Mouse (Mus musculus): ENCODE data around the gene Cfb. TPM values are rescaled to one million over a fixed set of nuclear protein-coding genes. Genes with fewer than 3 reads are reported as not detected.
"Not testable (repeated sequence)": the region's sequence is repeated elsewhere in the genome, so short reads cannot be mapped to it uniquely, and the experiment has no call there.

The Cfb gene
- total RNA-seq, 2 experiments from 2014 or later, result 1.5 to 3.4 TPM

GRCm38 (mm10) chr17:34840736-34841307 is 21.5 kb downstream of the Cfb start:
- intact Hi-C loops (cut with DNase I), result loop anchor here (10.0 kb wide), 1 partner anchor 684 kb away; no protein-coding TSS in a partner anchor
- no peak for DNase-seq

- intact Hi-C loops (cut with DNase I), result loop anchor here (10.0 kb wide), 1 partner anchor 194 kb away; the partner anchor contains the start of genes Atf6b and Fkbpl
Observed at GRCm38 (mm10) chr17:34838785-34839184, 23.5 kb downstream of the Cfb start.

DNA sequence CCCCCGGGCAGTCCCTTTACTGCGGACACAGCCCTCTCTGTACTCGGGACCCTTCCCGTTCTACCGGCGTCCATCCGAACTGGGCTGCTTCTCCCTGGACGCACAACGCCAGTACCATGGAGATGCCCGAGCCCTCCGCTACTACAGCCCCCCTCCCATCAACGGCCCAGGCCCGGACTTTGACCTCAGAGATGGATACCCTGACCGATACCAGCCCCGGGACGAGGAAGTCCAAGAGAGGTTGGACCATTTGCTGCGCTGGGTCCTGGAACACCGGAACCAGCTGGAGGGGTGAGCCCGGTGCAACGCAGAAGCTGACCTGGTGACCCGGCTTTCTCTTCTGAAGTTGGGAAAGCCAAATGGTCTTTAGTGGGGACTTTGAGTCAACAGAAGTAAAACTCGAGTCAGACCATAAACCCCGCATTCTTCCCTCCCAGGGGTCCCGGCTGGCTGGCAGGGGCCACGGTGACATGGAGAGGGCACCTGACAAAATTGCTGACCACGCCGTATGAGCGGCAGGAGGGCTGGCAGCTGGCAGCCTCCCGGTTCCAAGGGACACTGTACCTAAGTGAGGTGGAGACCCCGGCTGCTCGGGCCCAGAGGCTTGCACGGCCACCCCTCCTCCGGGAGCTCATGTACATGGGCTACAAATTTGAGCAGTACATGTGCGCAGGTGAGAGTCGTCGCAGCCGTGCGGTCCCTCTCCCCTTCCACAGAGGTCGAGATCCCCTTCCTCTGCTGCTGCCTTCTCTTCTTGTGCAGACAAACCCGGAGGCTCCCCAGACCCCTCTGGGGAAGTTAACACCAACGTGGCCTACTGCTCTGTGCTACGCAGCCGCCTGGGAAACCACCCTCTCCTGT is 24.6 kb downstream of the Cfb start:
- no peak for DNase-seq
- intact Hi-C loops (cut with DNase I), result loop anchor here (10.0 kb wide), 1 partner anchor 193 kb away; the partner anchor contains the start of genes Atf6b and Fkbpl

More at GRCm38 (mm10) chr17:34838785-34839184, 23.5 kb downstream of the Cfb start:
- no peak for DNase-seq

GRCm38 (mm10) chr17:34836856-34837221 is 25.5 kb downstream of the Cfb start, which contains the start of the genes Stk19 and Dxo:
Stk19 (minus strand) TSS chr17:34836945.
Dxo (plus strand) TSS chr17:34837019.
- DNase-seq, result peak; percentile 92 to 93
- intact Hi-C loops (cut with DNase I), result loop anchor here (10.0 kb wide), 1 partner anchor 192 kb away; the partner anchor contains the start of genes Atf6b and Fkbpl

GRCm38 (mm10) chr17:34836155-34836855 is 26.0 kb downstream of the Cfb start:
- intact Hi-C loops (cut with DNase I), result loop anchor here (10.0 kb wide), 1 partner anchor 192 kb away; the partner anchor contains the start of genes Atf6b and Fkbpl
- no peak for DNase-seq

DNA sequence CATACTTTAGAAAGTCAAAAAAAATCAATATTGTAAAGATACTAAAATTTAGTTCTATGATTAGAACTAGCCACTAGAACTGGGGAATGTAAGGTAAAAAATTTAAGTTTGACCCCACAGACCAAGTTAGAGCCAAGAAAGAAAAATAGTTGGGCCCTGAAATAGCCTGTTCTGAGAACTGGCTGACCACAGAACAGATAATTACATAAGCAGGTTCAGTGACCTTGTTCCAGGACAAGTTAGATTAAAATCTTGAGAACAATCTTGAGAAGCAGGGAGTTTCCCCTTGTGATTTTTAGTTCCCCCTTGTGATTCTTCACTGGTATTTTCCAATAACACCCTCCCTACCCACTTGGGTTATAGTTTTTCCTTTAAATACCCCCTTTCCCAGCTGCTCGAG is 31.5 kb downstream of the Cfb start:
- intact Hi-C loops (cut with DNase I), result loop anchor here (10.0 kb wide), 1 partner anchor 186 kb away; the partner anchor contains the start of genes Atf6b and Fkbpl
- DNase-seq, result not testable (repeated sequence)

DNA sequence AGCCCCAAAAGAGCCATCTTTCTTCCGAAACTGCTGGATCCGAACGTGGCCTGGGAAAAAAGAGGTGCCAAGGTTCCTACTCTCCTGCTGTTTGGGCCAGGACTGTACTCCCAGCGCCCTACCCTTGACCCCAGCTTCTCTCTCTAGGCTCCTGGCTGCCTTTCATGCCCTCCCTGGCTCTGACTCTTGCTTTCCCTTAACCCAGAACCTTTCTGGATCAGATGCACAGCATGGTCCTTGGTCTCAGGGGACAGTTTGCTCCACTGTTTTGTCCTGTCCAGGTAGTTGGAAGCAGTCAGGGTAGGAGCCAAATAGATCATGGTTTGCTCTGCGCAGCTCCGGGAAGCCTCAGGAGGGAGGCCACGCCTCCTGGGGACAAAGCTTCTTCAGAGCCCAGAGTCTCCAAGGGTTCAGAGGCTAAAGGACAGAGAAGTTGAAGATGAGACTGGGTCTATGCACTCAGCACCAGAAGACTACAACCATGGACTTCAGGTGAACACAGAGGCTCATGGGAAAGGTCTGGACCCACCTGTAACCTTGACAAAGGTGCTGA is 47.4 kb downstream of the Cfb start:
- intact Hi-C loops (cut with DNase I), result no loop called here
- DNase-seq, result no peak

DNA sequence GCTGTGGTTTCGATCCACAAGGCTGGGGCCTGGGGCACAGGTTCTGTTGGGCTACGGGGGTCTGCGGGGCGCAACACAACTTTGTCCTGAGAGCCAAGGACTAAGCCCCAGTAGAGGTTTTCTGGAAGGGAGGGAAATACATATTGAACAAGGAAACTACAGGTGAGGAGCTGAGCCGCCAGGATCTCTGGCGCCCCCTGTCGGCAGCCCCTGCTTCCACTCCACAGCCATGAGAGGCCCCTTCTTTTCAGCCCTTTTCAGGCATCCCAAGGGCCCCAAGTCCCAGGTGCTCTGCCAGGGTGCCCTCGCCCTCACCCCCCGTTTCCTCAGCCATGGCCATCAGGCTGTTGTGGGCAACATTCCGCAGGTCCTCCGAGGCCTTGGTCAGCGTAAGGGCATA is 48.6 kb downstream of the Cfb start:
- intact Hi-C loops (cut with DNase I); DNase-seq: not testable (repeated sequence)

GRCm38 (mm10) chr17:34811275-34811674 is 51.0 kb downstream of the Cfb start:
- intact Hi-C loops (cut with DNase I), result no loop called here
- no peak for DNase-seq

GRCm38 (mm10) chr17:34810811-34811210 is 51.5 kb downstream of the Cfb start:
- intact Hi-C loops (cut with DNase I); DNase-seq: not testable (repeated sequence)

- intact Hi-C loops (cut with DNase I); DNase-seq: not testable (repeated sequence)
Observed at GRCm38 (mm10) chr17:34810411-34810810, 51.9 kb downstream of the Cfb start.

DNA sequence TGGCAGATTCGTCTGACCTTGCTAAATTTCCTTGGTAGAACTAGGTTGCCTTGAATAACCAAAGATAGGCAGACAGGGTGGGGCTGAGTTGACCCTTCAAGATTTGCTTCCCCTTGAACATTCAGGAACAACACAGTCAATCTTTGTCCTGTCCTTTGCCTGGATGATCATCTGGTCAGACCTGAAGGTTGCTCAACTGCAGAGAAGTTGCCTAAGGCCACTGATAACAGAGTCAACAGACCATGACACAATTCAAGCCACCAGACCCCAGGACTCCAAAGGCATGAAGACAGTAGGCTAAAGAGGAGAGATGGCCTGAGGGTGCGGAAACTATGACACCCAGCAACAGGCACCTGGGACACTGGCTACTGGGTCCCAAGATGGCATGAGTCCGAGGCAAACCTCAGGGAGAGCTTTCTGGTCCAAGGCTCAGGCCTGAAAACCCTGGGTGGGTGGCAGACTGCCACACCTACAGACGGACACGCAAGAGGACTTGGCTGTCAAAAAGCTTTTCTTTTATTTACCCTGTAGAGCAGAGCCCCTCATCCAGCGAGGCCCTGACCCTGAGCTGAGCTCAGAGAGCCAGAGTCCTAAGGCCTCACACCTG is 53.6 kb downstream of the Cfb start:
- no peak for DNase-seq
- intact Hi-C loops (cut with DNase I), result no loop called here

DNA sequence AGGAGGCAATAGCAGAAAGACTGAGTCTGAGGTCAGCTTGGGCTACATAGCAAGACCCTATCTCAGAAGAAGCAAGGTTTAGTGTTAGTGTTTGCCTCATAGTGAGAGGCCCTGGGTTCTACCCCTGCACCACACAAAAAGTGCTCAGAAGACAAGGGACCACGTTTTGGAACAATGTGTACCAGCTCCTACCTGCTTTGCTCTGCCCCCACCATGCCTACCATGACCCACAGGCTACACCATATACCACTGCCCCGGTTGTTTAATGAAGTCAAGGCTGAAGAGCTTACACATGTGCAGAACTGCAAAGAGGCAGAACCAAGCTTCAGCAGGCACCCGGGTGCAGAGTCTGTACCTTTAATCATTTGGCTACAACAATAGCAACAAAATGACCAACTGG is 55.1 kb downstream of the Cfb start:
- DNase-seq, result no peak
- intact Hi-C loops (cut with DNase I), result no loop called here

Small RNA genes within 50 kb of the gene (microRNA-seq; reads per million reads assigned to microRNA genes)
- gene Mir6970 (0 to 0.36 reads per million in 2 experiments), gene Mir6971 (1.5 to 2.1 reads per million in 2 experiments), gene Mir6972 (0 reads per million in 2 experiments)

Other genes with a start within 250 kb of the Cfb start
- 1 to 10 TPM; 1.3 to 2.6 TPM for gene Egfl8, start 246.5 kb downstream of the Cfb start, total RNA-seq (2021)
- gene Ppt2, start 234.0 kb downstream of the Cfb start, total RNA-seq (2021), result 10 to 100 TPM; 36.2 to 40.0 TPM
- gene Prrt1, start 233.0 kb downstream of the Cfb start, total RNA-seq (2021), result 1 to 10 TPM in 1 of 2 experiments, under 1 TPM in 1; 0.35 to 1.5 TPM
- gene Fkbpl, start 217.8 kb downstream of the Cfb start, total RNA-seq (2021), result 1 to 10 TPM; 6.0 to 8.2 TPM
- gene Atf6b, start 215.4 kb downstream of the Cfb start, total RNA-seq (2021), result 1 to 10 TPM; 5.7 to 6.6 TPM
- gene Tnxb, start 192.0 kb downstream of the Cfb start, total RNA-seq (2021), result 10 to 100 TPM; 33.8 to 37.0 TPM
- gene C4b, start 118.6 kb downstream of the Cfb start, total RNA-seq (2021), result 1 to 10 TPM; 3.6 to 6.3 TPM
- gene Cyp21a1, start 58.0 kb downstream of the Cfb start, total RNA-seq (2021), result not detected
- 1 to 10 TPM; 5.8 to 8.7 TPM for gene Stk19, start 25.6 kb downstream of the Cfb start, total RNA-seq (2021)
- 1 to 10 TPM; 6.5 to 9.1 TPM for gene Dxo, start 25.5 kb downstream of the Cfb start, total RNA-seq (2021)
- gene Skiv2l, start 12.3 kb downstream of the Cfb start, total RNA-seq (2021), result 10 to 100 TPM; 17.0 to 20.0 TPM
- gene Nelfe, start 12.1 kb downstream of the Cfb start, total RNA-seq (2021), result 1 to 10 TPM; 8.8 to 9.0 TPM
- 1 to 10 TPM; 4.6 to 5.7 TPM for gene Zbtb12, start 17.0 kb upstream of the Cfb start, total RNA-seq (2021)
- gene Gm20547, start 19.5 kb upstream of the Cfb start, total RNA-seq (2021), result under 1 TPM in 1 of 2 experiments, not detected in 1; 0.20 TPM
- 1 to 10 TPM; 1.4 to 1.5 TPM for gene C2, start 35.7 kb upstream of the Cfb start, total RNA-seq (2021)
- 10 to 100 TPM; 24.7 to 28.2 TPM for gene Ehmt2, start 36.0 kb upstream of the Cfb start, total RNA-seq (2021)
- gene Slc44a4, start 51.9 kb upstream of the Cfb start, total RNA-seq (2021), result under 1 TPM in 1 of 2 experiments, not detected in 1; 0.17 TPM
- gene Neu1, start 68.7 kb upstream of the Cfb start, total RNA-seq (2021), result 1 to 10 TPM; 8.0 to 8.5 TPM
- gene Hspa1b, start 96.7 kb upstream of the Cfb start, total RNA-seq (2021), result 1 to 10 TPM; 4.6 to 6.1 TPM
- gene Gm20481, start 107.4 kb upstream of the Cfb start, total RNA-seq (2021), result not detected
- gene Hspa1a, start 109.6 kb upstream of the Cfb start, total RNA-seq (2021), result 10 to 100 TPM in 1 of 2 experiments, 1 to 10 TPM in 1; 8.8 to 10.1 TPM
- 10 to 100 TPM; 18.6 to 23.2 TPM for gene Hspa1l, start 110.2 kb upstream of the Cfb start, total RNA-seq (2021)
- 10 to 100 TPM; 13.1 to 15.3 TPM for gene Lsm2, start 119.3 kb upstream of the Cfb start, total RNA-seq (2021)
- gene Vars, start 138.5 kb upstream of the Cfb start, total RNA-seq (2021), result 10 to 100 TPM; 29.3 to 31.8 TPM
- gene Vwa7, start 154.1 kb upstream of the Cfb start, total RNA-seq (2021), result 10 to 100 TPM; 11.3 to 12.8 TPM
- not detected for gene Sapcd1, start 165.5 kb upstream of the Cfb start, total RNA-seq (2021)
- under 1 TPM; 0.20 to 0.35 TPM for gene Msh5, start 184.2 kb upstream of the Cfb start, total RNA-seq (2021)
- gene Clic1, start 187.4 kb upstream of the Cfb start, total RNA-seq (2021), result 10 to 100 TPM; 10.9 to 12.0 TPM
- 1 to 10 TPM; 8.4 to 8.9 TPM for gene Ddah2, start 196.5 kb upstream of the Cfb start, total RNA-seq (2021)
- not detected for gene Ly6g6c, start 202.9 kb upstream of the Cfb start, total RNA-seq (2021)
- gene Mpig6b, start 203.7 kb upstream of the Cfb start, total RNA-seq (2021), result not detected
- not detected for gene Ly6g6e, start 214.4 kb upstream of the Cfb start, total RNA-seq (2021)
- gene Ly6g6d, start 215.5 kb upstream of the Cfb start, total RNA-seq (2021), result 1 to 10 TPM in 1 of 2 experiments, not detected in 1; 1.8 TPM
- gene Ly6g6f, start 223.1 kb upstream of the Cfb start, total RNA-seq (2021), result not detected
- 10 to 100 TPM; 67.7 to 73.9 TPM for gene Abhd16a, start 226.7 kb upstream of the Cfb start, total RNA-seq (2021)
- not detected for gene Ly6g5c, start 245.8 kb upstream of the Cfb start, total RNA-seq (2021)